Mouse (Mus musculus) bone marrow, adult 2 months (tissue): ENCODE measurements at regions not wholly inside any gene's neighbourhood (a gene's known extent, or its start where the extent isn't known, plus 50 kb on each side); places are given as distances from the start of the nearest gene placed in this dataset.

Source experiments
- CTCF ChIP-seq: fragments of 200-500 bp; IDR thresholded peaks from 2 replicates; pipeline ENCODE4 v1.5.1; 2011; ENCODE audit warnings: low read length, control low read depth; ENCODE audit not compliant: control insufficient read depth, insufficient read depth
- POLR2A ChIP-seq: fragments of 200-500 bp; IDR thresholded peaks from 2 replicates; pipeline ENCODE4 v1.6.1; 2011; ENCODE audit warnings: low read depth, mild to moderate bottlenecking, control low read depth, low read length, borderline replicate concordance; ENCODE audit not compliant: control insufficient read depth

DNA sequence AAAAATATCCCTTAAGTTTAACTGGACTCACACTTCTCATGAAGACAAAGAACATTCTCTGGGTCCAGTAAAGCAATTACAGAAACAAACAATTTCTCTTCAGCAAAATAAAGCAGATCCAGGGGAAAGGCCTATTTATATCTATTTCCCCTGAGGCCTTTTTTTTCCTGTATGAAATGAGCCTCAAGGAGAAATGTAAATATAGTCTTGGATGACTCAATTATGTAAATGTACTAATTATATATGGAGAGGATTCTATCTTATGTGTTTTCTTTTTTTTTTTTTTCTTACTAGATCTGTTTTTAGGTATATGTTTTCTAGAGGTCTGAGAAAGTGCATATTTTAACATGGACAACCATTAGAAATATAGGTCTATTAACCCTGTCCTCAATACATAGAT, 587.0 kb upstream of the Gpc5 start:
- TF ChIP-seq POLR2A (no peak), CTCF (no peak)
